Mouse (Mus musculus): ENCODE data around the gene Tmem177. TPM values are rescaled to one million over a fixed set of nuclear protein-coding genes. Genes with fewer than 3 reads are reported as not detected.
A peak's percentile ranks its signal among the peaks of the same experiment; 100 is the strongest.

Gene Tmem177
- polyA plus RNA-seq, 2 experiments = 2.8 to 3.9 TPM

DNA sequence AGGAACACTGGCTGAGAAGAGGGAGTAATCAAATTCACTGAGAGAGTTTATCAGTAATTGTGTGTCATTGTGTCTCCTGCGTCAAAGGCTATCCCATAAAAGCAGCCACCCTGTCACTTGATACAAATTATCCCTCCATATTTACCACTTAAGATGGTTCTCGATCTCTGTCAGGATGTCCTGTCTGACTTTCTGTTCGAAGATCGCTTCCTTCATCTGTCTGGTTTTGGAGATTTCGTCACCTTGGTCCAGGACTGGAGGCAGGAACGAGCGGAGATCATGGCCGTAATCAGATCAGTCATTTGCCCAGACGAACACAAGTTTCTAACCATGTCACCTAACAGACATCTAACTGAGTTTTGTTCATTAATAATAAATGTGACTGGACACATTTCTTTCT is 40.4 kb upstream of the Tmem177 start:
- Histone ChIP-seq H3K27me3 (ENCODE audit: control insufficient read depth, insufficient read depth, low read length) (no peaks in the 10 kb centered on the region), H3K36me3 (replicated peaks; ENCODE audit: control insufficient read depth, insufficient read depth, low read depth) (no peaks in the 10 kb centered on the region), H3K4me2 (ENCODE audit: low read depth) (no peak overlapping the region), H3K4me3 (ENCODE audit: insufficient read depth in 1 of 2, low read depth in 2 of 2, low read length in 2 of 2) (no peak overlapping the region), H3K27ac (no peak overlapping the region), H3K9me3 (ENCODE audit: control insufficient read depth, low read length) (no peaks in the 10 kb centered on the region), H3K4me1 (replicated peaks; ENCODE audit: control insufficient read depth in 2 of 2, insufficient read depth in 2 of 2, low read length in 1 of 2) (no peaks in the 10 kb centered on the region), H3K9ac (replicated peaks) (no peak overlapping the region)
- TF ChIP-seq CTCF (IDR thresholded peaks at IDR 0.05; ENCODE audit: low read depth) (no peak), EP300 (IDR thresholded peaks at IDR 0.05; ENCODE audit: low read depth) (no peak)
- DNase-seq (ENCODE audit: low read depth in 3 of 3, low spot score in 3 of 3) (no peak), ATAC-seq (ENCODE audit: insufficient read depth) (no peak)
- WGBS (ENCODE audit: insufficient replicate concordance) = 59% methylated on average over 9 of the region's 9 CpGs

DNA sequence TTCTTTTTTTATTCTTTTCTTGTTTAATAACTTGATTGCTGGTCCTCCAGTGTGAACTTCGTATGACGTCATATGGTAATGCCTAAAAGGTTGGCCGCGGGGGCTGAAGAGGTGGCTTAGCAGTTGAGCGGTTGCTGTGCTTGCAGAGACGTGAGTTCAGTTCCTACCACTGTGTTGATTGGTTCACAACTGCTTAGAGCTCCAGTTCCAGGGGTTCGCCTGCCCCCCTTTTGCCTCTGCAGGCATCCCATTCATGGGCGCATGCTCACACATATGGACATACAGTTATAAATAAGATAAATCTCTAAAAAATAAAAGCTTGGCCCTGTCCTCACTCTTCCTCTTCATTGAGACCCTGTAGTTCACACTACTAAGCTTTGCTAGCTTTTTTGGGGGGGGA is 37.1 kb upstream of the Tmem177 start:
- ATAC-seq (ENCODE audit: insufficient read depth) = no peak
- Histone ChIP-seq H3K9me3 (ENCODE audit: control insufficient read depth, low read length) (no peaks in the 10 kb centered on the region), H3K9ac (replicated peaks) (no peak overlapping the region), H3K4me2 (ENCODE audit: low read depth) (no peak overlapping the region), H3K27ac (no peak overlapping the region), H3K4me1 (replicated peaks; ENCODE audit: control insufficient read depth in 2 of 2, insufficient read depth in 2 of 2, low read length in 1 of 2) (no peaks in the 10 kb centered on the region), H3K4me3 (ENCODE audit: insufficient read depth in 1 of 2, low read depth in 2 of 2, low read length in 2 of 2) (no peak overlapping the region), H3K27me3 (ENCODE audit: control insufficient read depth, insufficient read depth, low read length) (no peaks in the 10 kb centered on the region), H3K36me3 (replicated peaks; ENCODE audit: control insufficient read depth, insufficient read depth, low read depth) (no peaks in the 10 kb centered on the region)
- DNase-seq (ENCODE audit: low read depth in 3 of 3, low spot score in 3 of 3) = no peak
- WGBS (ENCODE audit: insufficient replicate concordance) = 84% methylated on average over 8 of the region's 8 CpGs
- no peak for TF ChIP-seq EP300 (IDR thresholded peaks at IDR 0.05; ENCODE audit: low read depth)
- TF ChIP-seq CTCF (IDR thresholded peaks at IDR 0.05; ENCODE audit: low read depth) = no peak

DNA sequence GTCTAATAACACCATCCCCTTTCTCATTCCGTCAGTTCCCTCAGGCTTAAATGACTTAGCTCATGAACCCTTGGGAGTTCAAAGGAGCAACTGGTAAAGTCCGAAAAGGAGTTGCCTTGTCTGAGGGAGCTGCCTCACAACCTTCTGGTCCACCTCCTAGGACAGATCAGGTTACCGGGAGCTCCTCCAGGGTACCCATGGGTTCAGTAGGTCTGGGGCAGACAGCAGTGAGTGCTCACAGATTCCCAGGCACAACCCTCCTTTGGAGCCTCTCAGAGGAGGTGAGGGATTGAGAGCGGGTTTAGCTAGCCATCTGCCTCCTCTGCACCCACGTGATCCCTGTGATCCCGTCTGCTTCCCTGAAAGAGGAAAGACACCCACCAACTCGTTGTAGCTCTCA is 23.9 kb upstream of the Tmem177 start:
- no peak overlapping the region for H3K4me2 ChIP-seq (ENCODE audit: low read depth)
- no peak overlapping the region for H3K9ac ChIP-seq (replicated peaks)
- no peak for TF ChIP-seq EP300 (IDR thresholded peaks at IDR 0.05; ENCODE audit: low read depth)
- no peak for TF ChIP-seq CTCF (IDR thresholded peaks at IDR 0.05; ENCODE audit: low read depth)
- ATAC-seq (ENCODE audit: insufficient read depth) = no peak
- H3K9me3 ChIP-seq (ENCODE audit: control insufficient read depth, low read length) = no peaks in the 10 kb centered on the region
- no peaks in the 10 kb centered on the region for H3K4me1 ChIP-seq (replicated peaks; ENCODE audit: control insufficient read depth in 2 of 2, insufficient read depth in 2 of 2, low read length in 1 of 2)
- H3K27me3 ChIP-seq (ENCODE audit: control insufficient read depth, insufficient read depth, low read length) = no peaks in the 10 kb centered on the region
- no peak for DNase-seq (ENCODE audit: low read depth in 3 of 3, low spot score in 3 of 3)
- WGBS (ENCODE audit: insufficient replicate concordance) = 37% methylated on average over 7 of the region's 7 CpGs
- no peaks in the 10 kb centered on the region for H3K36me3 ChIP-seq (replicated peaks; ENCODE audit: control insufficient read depth, insufficient read depth, low read depth)
- H3K27ac ChIP-seq = no peak overlapping the region
- H3K4me3 ChIP-seq (ENCODE audit: insufficient read depth in 1 of 2, low read depth in 2 of 2, low read length in 2 of 2) = no peak overlapping the region

DNA sequence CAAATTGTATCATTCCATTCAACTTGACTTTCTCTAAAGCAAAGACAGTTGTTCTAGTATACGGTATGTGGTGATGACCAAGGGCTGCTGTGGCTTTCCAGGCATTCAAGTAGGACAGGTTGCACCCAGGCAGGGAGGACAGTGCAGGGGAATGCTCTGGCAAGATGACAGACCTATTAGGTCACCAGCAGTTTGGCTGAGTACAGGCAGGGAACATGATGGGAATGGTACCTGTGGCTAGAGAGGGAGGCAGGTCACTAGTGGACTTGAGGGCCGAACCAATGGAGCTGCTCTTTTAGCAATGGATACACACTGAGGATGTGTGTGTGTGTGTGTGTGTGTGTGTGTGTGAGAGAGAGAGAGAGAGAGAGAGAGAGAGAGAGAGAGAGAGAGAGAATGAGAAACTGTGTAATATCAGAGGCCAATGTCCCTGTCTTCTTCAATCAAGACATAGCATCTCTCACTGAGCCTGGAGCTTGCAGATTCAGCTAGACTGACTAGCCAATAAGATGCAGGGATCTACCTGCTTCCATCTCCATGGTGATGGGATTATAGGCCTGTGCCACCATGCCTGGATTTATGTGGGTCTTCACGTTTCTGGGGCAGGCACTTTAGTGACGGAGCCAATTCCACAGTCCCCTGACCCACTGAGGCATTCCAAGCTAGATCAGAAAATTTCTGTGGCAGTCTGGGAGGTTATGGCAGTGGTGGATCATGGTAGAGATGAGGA is 18.6 kb upstream of the Tmem177 start:
- WGBS (ENCODE audit: insufficient replicate concordance) = 64% methylated on average over 4 of the region's 4 CpGs

GRCm38 (mm10) chr1:119929715-119930114 is 16.7 kb upstream of the Tmem177 start:
- WGBS (ENCODE audit: insufficient replicate concordance) = 45% methylated on average over 1 of the region's 1 CpGs
- Histone ChIP-seq H3K4me3 (ENCODE audit: insufficient read depth in 1 of 2, low read depth in 2 of 2, low read length in 2 of 2) (no peak overlapping the region), H3K9ac (replicated peaks) (no peak overlapping the region), H3K4me2 (ENCODE audit: low read depth) (no peak overlapping the region), H3K27ac (no peak overlapping the region), H3K4me1 (replicated peaks; ENCODE audit: control insufficient read depth in 2 of 2, insufficient read depth in 2 of 2, low read length in 1 of 2) (no peaks in the 10 kb centered on the region), H3K36me3 (replicated peaks; ENCODE audit: control insufficient read depth, insufficient read depth, low read depth) (no peaks in the 10 kb centered on the region), H3K9me3 (ENCODE audit: control insufficient read depth, low read length) (no peaks in the 10 kb centered on the region), H3K27me3 (ENCODE audit: control insufficient read depth, insufficient read depth, low read length) (no peaks in the 10 kb centered on the region)
- DNase-seq (ENCODE audit: low read depth in 3 of 3, low spot score in 3 of 3) (no peak), ATAC-seq (ENCODE audit: insufficient read depth) (no peak)
- peak; percentile 27; the same call in 1 of the 2 replicates for TF ChIP-seq CTCF (IDR thresholded peaks at IDR 0.05; ENCODE audit: low read depth)
- no peak for TF ChIP-seq EP300 (IDR thresholded peaks at IDR 0.05; ENCODE audit: low read depth)

More for the DNA sequence above, 18.6 kb upstream of the Tmem177 start:
- DNase-seq (ENCODE audit: low read depth in 3 of 3, low spot score in 3 of 3) (no peak), ATAC-seq (ENCODE audit: insufficient read depth) (no peak)
- H3K4me1 ChIP-seq (replicated peaks; ENCODE audit: control insufficient read depth in 2 of 2, insufficient read depth in 2 of 2, low read length in 1 of 2) = no peaks in the 10 kb centered on the region
- no peak overlapping the region for H3K27ac ChIP-seq
- no peaks in the 10 kb centered on the region for H3K27me3 ChIP-seq (ENCODE audit: control insufficient read depth, insufficient read depth, low read length)
- no peaks in the 10 kb centered on the region for H3K9me3 ChIP-seq (ENCODE audit: control insufficient read depth, low read length)
- no peak overlapping the region for H3K4me3 ChIP-seq (ENCODE audit: insufficient read depth in 1 of 2, low read depth in 2 of 2, low read length in 2 of 2)
- no peak overlapping the region for H3K4me2 ChIP-seq (ENCODE audit: low read depth)
- TF ChIP-seq EP300 (IDR thresholded peaks at IDR 0.05; ENCODE audit: low read depth) = no peak
- no peak for TF ChIP-seq CTCF (IDR thresholded peaks at IDR 0.05; ENCODE audit: low read depth)
- H3K36me3 ChIP-seq (replicated peaks; ENCODE audit: control insufficient read depth, insufficient read depth, low read depth) = no peaks in the 10 kb centered on the region
- no peak overlapping the region for H3K9ac ChIP-seq (replicated peaks)
